Mouse (Mus musculus): ENCODE measurements around the gene Spock1. TPM values are rescaled to one million over a fixed set of nuclear protein-coding genes. Genes with fewer than 3 reads are reported as not detected.

The Spock1 gene
- polyA plus RNA-seq, 1 experiment from 2014 or later = 0.49 TPM

GRCm38 (mm10) chr13:57796951-57797692 lies 111.0 kb downstream of the Spock1 start:
- WGBS = 67% methylated on average over 10 of the region's 10 CpGs
- Histone ChIP-seq H3K4me3 (no peak overlapping the region), H3K27ac (no peak overlapping the region), H3K9me3 (replicated peaks) (no peaks in the 10 kb centered on the region), H3K27me3 (no peaks in the 10 kb centered on the region), H3K4me1 (replicated peaks) (peaks cover 5% of the 10 kb centered on the region), H3K9ac (no peak overlapping the region), H3K36me3 (no peaks in the 10 kb centered on the region), H3K4me2 (no peak overlapping the region)
- ATAC-seq (replicated peaks; ENCODE audit: insufficient number of reproducible peaks, insufficient read depth, low FRiP score, low read depth) = no peak

- no peaks in the 10 kb centered on the region for H3K36me3 ChIP-seq
- peaks cover 5% of the 10 kb centered on the region for H3K4me1 ChIP-seq (replicated peaks)
- H3K9me3 ChIP-seq (replicated peaks) = no peaks in the 10 kb centered on the region
- no peak overlapping the region for H3K27ac ChIP-seq
- H3K4me2 ChIP-seq = no peak overlapping the region
- no peak overlapping the region for H3K9ac ChIP-seq
- H3K27me3 ChIP-seq = no peaks in the 10 kb centered on the region
- H3K4me3 ChIP-seq = no peak overlapping the region
- WGBS = 55% methylated on average over 12 of the region's 12 CpGs
- ATAC-seq (replicated peaks; ENCODE audit: insufficient number of reproducible peaks, insufficient read depth, low FRiP score, low read depth) = no peak
Measured at GRCm38 (mm10) chr13:57793643-57794240, 114.4 kb downstream of the Spock1 start.

GRCm38 (mm10) chr13:57789796-57790195 lies 118.3 kb downstream of the Spock1 start:
- Histone ChIP-seq H3K27me3 (no peaks in the 10 kb centered on the region), H3K9me3 (replicated peaks) (no peaks in the 10 kb centered on the region), H3K4me3 (no peak overlapping the region), H3K4me1 (replicated peaks) (peaks cover 5% of the 10 kb centered on the region), H3K27ac (no peak overlapping the region), H3K36me3 (no peaks in the 10 kb centered on the region), H3K9ac (no peak overlapping the region), H3K4me2 (no peak overlapping the region)
- ATAC-seq (replicated peaks; ENCODE audit: insufficient number of reproducible peaks, insufficient read depth, low FRiP score, low read depth) = no peak
- 51% methylated on average over 5 of the region's 5 CpGs for WGBS

DNA sequence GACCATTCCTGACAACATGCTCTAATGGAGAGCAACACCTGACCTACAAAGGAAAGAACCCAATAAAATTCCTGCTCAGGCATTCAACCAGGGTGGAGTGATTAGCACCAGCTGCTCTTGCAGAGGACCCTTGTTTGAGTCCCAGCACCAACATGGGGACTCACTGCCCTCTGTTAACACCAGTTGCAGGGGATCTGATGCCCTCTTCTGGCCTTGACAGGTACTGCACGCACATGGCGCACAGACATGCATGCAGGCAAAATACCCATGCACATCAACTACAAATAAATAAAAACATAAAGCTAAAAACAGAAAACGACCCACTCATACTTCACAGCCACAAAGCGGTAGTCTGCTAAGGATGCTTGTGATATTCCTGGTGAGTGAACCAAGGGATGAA lies 119.8 kb downstream of the Spock1 start:
- Histone ChIP-seq H3K4me3 (no peak overlapping the region), H3K9me3 (replicated peaks) (no peaks in the 10 kb centered on the region), H3K27me3 (no peaks in the 10 kb centered on the region), H3K4me1 (replicated peaks) (no peaks in the 10 kb centered on the region), H3K4me2 (no peak overlapping the region), H3K36me3 (no peaks in the 10 kb centered on the region), H3K27ac (no peak overlapping the region), H3K9ac (no peak overlapping the region)
- no peak for ATAC-seq (replicated peaks; ENCODE audit: insufficient number of reproducible peaks, insufficient read depth, low FRiP score, low read depth)
- WGBS = 91% methylated on average over 4 of the region's 4 CpGs

GRCm38 (mm10) chr13:57786278-57786677 lies 121.9 kb downstream of the Spock1 start:
- no peak for ATAC-seq (replicated peaks; ENCODE audit: insufficient number of reproducible peaks, insufficient read depth, low FRiP score, low read depth)
- Histone ChIP-seq H3K4me3 (no peak overlapping the region), H3K9me3 (replicated peaks) (no peaks in the 10 kb centered on the region), H3K4me2 (no peak overlapping the region), H3K4me1 (replicated peaks) (no peaks in the 10 kb centered on the region), H3K36me3 (no peaks in the 10 kb centered on the region), H3K9ac (no peak overlapping the region), H3K27ac (no peak overlapping the region), H3K27me3 (no peaks in the 10 kb centered on the region)
- WGBS = 79% methylated on average over 8 of the region's 8 CpGs

- no peak overlapping the region for H3K27ac ChIP-seq
- no peaks in the 10 kb centered on the region for H3K9me3 ChIP-seq (replicated peaks)
- no peak overlapping the region for H3K4me3 ChIP-seq
- 75% methylated on average over 12 of the region's 12 CpGs for WGBS
- no peak overlapping the region for H3K9ac ChIP-seq
- no peak overlapping the region for H3K4me2 ChIP-seq
- no peaks in the 10 kb centered on the region for H3K36me3 ChIP-seq
- no peaks in the 10 kb centered on the region for H3K4me1 ChIP-seq (replicated peaks)
- H3K27me3 ChIP-seq = no peaks in the 10 kb centered on the region
- ATAC-seq (replicated peaks; ENCODE audit: insufficient number of reproducible peaks, insufficient read depth, low FRiP score, low read depth) = no peak
Measured at GRCm38 (mm10) chr13:57782975-57783374, 125.2 kb downstream of the Spock1 start.

- no peaks in the 10 kb centered on the region for H3K27me3 ChIP-seq
- H3K4me1 ChIP-seq (replicated peaks) = no peaks in the 10 kb centered on the region
- no peak overlapping the region for H3K4me2 ChIP-seq
- H3K4me3 ChIP-seq = no peak overlapping the region
- no peak overlapping the region for H3K9ac ChIP-seq
- no peaks in the 10 kb centered on the region for H3K36me3 ChIP-seq
- ATAC-seq (replicated peaks; ENCODE audit: insufficient number of reproducible peaks, insufficient read depth, low FRiP score, low read depth) = no peak
- no peak overlapping the region for H3K27ac ChIP-seq
- 77% methylated on average over 6 of the region's 6 CpGs for WGBS
- H3K9me3 ChIP-seq (replicated peaks) = no peaks in the 10 kb centered on the region
Measured at GRCm38 (mm10) chr13:57782107-57782561, 126.0 kb downstream of the Spock1 start.

- H3K27me3 ChIP-seq = no peaks in the 10 kb centered on the region
- H3K9ac ChIP-seq = no peak overlapping the region
- no peaks in the 10 kb centered on the region for H3K36me3 ChIP-seq
- H3K4me3 ChIP-seq = no peak overlapping the region
- ATAC-seq (replicated peaks; ENCODE audit: insufficient number of reproducible peaks, insufficient read depth, low FRiP score, low read depth) = no peak
- H3K4me2 ChIP-seq = no peak overlapping the region
- no peaks in the 10 kb centered on the region for H3K4me1 ChIP-seq (replicated peaks)
- H3K9me3 ChIP-seq (replicated peaks) = no peaks in the 10 kb centered on the region
- WGBS = 73% methylated on average over 4 of the region's 4 CpGs
- no peak overlapping the region for H3K27ac ChIP-seq
Measured at GRCm38 (mm10) chr13:57779146-57779545, 129.0 kb downstream of the Spock1 start.

DNA sequence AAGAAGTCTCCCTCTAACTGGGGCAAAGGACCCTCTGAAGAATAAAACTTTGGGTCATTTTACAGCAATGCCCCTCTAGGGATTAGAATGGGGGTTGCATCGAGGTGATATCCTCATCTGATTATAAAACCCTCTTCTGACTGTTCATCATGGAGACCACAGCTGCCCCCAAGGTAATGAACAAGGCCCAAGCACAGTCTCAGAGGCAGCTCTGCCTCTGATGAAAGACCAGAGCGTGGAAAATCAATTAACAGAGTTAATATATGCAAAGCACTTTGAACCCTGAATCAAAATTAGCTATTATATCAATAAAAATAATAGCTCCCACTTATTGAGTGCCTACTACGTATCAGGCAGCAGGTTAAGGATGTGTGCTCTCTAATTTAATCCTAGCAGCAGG lies 129.6 kb downstream of the Spock1 start:
- Histone ChIP-seq H3K4me1 (replicated peaks) (no peaks in the 10 kb centered on the region), H3K27me3 (no peaks in the 10 kb centered on the region), H3K9me3 (replicated peaks) (no peaks in the 10 kb centered on the region), H3K4me3 (no peak overlapping the region), H3K9ac (no peak overlapping the region), H3K36me3 (no peaks in the 10 kb centered on the region), H3K4me2 (no peak overlapping the region), H3K27ac (no peak overlapping the region)
- ATAC-seq (replicated peaks; ENCODE audit: insufficient number of reproducible peaks, insufficient read depth, low FRiP score, low read depth) = no peak
- WGBS = 62% methylated on average over 3 of the region's 3 CpGs

- no peak for ATAC-seq (replicated peaks; ENCODE audit: insufficient number of reproducible peaks, insufficient read depth, low FRiP score, low read depth)
- Histone ChIP-seq H3K9ac (no peak overlapping the region), H3K4me3 (no peak overlapping the region), H3K27ac (no peak overlapping the region), H3K36me3 (no peaks in the 10 kb centered on the region), H3K4me2 (no peak overlapping the region), H3K4me1 (replicated peaks) (no peaks in the 10 kb centered on the region), H3K27me3 (no peaks in the 10 kb centered on the region), H3K9me3 (replicated peaks) (no peaks in the 10 kb centered on the region)
- 79% methylated on average over 6 of the region's 6 CpGs for WGBS
Measured at GRCm38 (mm10) chr13:57771998-57772397, 136.1 kb downstream of the Spock1 start.

DNA sequence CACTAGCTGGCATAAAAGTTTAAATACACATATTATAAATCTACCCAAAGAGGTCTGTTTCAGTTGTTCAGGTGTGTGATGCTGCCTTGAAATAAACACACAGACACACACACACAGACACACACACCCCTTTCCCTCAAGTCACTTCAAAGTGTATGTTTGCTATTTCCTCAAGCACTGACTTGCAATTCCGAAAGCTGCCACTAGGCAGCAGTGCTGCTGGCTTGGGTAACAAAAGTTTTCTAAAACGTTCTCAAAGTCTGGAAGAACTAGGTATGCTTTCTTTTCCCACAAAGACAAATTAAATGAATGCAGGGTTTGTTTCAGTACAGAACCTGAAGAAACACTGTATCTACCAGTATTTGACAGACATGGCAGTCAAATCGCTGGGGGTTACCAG lies 141.4 kb downstream of the Spock1 start:
- Histone ChIP-seq H3K27me3 (no peaks in the 10 kb centered on the region), H3K4me1 (replicated peaks) (no peaks in the 10 kb centered on the region)

GRCm38 (mm10) chr13:57761122-57761521 lies 147.0 kb downstream of the Spock1 start:
- 91% methylated on average over 5 of the region's 5 CpGs for WGBS

More for the DNA sequence above, 141.4 kb downstream of the Spock1 start:
- Histone ChIP-seq H3K4me2 (no peak overlapping the region), H3K36me3 (no peaks in the 10 kb centered on the region), H3K27ac (no peak overlapping the region), H3K9ac (no peak overlapping the region), H3K4me3 (no peak overlapping the region), H3K9me3 (replicated peaks) (no peaks in the 10 kb centered on the region)
- ATAC-seq (replicated peaks; ENCODE audit: insufficient number of reproducible peaks, insufficient read depth, low FRiP score, low read depth) = no peak
- 52% methylated on average over 3 of the region's 3 CpGs for WGBS

More at GRCm38 (mm10) chr13:57761122-57761521, 147.0 kb downstream of the Spock1 start:
- Histone ChIP-seq H3K27ac (no peak overlapping the region), H3K4me1 (replicated peaks) (no peaks in the 10 kb centered on the region), H3K27me3 (no peaks in the 10 kb centered on the region), H3K4me3 (no peak overlapping the region), H3K4me2 (no peak overlapping the region), H3K36me3 (no peaks in the 10 kb centered on the region), H3K9me3 (replicated peaks) (no peaks in the 10 kb centered on the region), H3K9ac (no peak overlapping the region)
- ATAC-seq (replicated peaks; ENCODE audit: insufficient number of reproducible peaks, insufficient read depth, low FRiP score, low read depth) = no peak

Measured in heart, embryonic 15.5 days (tissue).